Mouse (Mus musculus) testis, adult 2 months (tissue): Measurements from ENCODE around the gene Tuba1a.

ENCODE experiments used
- CTCF ChIP-seq: fragments of 200-500 bp; IDR thresholded peaks from 2 replicates; pipeline ENCODE4 v1.5.1; 2012; ENCODE audit warnings: low read depth, mild to moderate bottlenecking, inconsistent platforms, low read length, moderate library complexity; ENCODE audit not compliant: control insufficient read depth, insufficient read depth, insufficient replicate concordance
- POLR2A ChIP-seq: fragments of 200-500 bp; IDR thresholded peaks from 2 replicates; pipeline ENCODE4 v1.6.1; 2012; ENCODE audit warnings: low read depth, mild to moderate bottlenecking, inconsistent platforms, low read length, moderate library complexity; ENCODE audit not compliant: control insufficient read depth

GRCm38 (mm10) chr15:98902600-98902999 lies 50.9 kb downstream of the Tuba1a start:
- TF ChIP-seq CTCF, result no peak
- TF ChIP-seq POLR2A, result no peak
